In the genomic region with DNA sequence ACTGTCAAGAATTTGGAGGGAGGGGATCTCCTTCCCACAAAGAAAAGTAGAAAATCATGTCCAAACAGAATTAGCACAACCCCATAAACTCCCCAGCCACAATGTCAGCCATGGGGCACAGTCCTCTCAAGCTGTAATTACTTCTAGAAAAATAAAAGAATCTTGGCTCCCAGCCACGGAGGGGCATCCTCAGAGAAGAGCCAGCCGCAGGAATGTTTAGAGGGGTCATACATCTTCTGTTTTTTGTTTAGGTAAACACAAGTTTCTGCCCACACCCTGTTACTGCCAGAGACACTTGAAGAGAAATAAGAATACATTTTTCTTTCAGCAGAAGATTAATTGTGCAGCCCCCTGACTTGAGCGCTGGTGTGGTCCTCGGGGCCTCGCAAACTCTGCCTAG, we compare ENCODE assay signal across 15 mouse cellular contexts.
DNase-seq lines count a peak whose midpoint lies in the region; ATAC-seq lines count a peak whose summit lies in the region.
"Had no signal": no experiment of that assay in that cellular context is flagged by ENCODE, and none has a peak within 500 bp of the region (broad histone marks: within the 10 kb centered on the region; RNA-seq: fewer than 3 reads in every experiment).

No protein-coding gene starts in this region.

- no peak overlapping the region for H3K9ac ChIP-seq in forebrain, embryonic 15.5 days (replicated peaks)
- H3K9ac ChIP-seq in forebrain, embryonic 11.5 days (ENCODE audit: low read length), result no peak overlapping the region
- no peak overlapping the region for H3K9ac ChIP-seq in midbrain, embryonic 13.5 days (replicated peaks)
- no peak overlapping the region for H3K9ac ChIP-seq in midbrain, embryonic 16.5 days (ENCODE audit: low read depth, low read length)
- H3K9ac ChIP-seq in hindbrain, embryonic 15.5 days, result no peak overlapping the region
- H3K9ac ChIP-seq: heart, embryonic 12.5 days had no signal

- H3K36me3 ChIP-seq in forebrain, embryonic 15.5 days, result no peaks in the 10 kb centered on the region
- no peaks in the 10 kb centered on the region for H3K36me3 ChIP-seq in forebrain, embryonic 11.5 days (ENCODE audit: control insufficient read depth, insufficient read depth, low read length)
- H3K36me3 ChIP-seq in midbrain, embryonic 13.5 days, result no peaks in the 10 kb centered on the region
- H3K36me3 ChIP-seq in midbrain, embryonic 16.5 days (ENCODE audit: control insufficient read depth, insufficient read depth, low read length), result no peaks in the 10 kb centered on the region
- H3K36me3 ChIP-seq in hindbrain, embryonic 15.5 days, result no peaks in the 10 kb centered on the region
- H3K36me3 ChIP-seq: heart, embryonic 12.5 days had no signal

- H3K27me3 ChIP-seq in forebrain, embryonic 15.5 days, result no peaks in the 10 kb centered on the region
- H3K27me3 ChIP-seq in forebrain, embryonic 11.5 days (ENCODE audit: control insufficient read depth, insufficient read depth, low read length), result no peaks in the 10 kb centered on the region
- H3K27me3 ChIP-seq in midbrain, embryonic 13.5 days, result no peaks in the 10 kb centered on the region
- H3K27me3 ChIP-seq in midbrain, embryonic 16.5 days (ENCODE audit: control insufficient read depth, insufficient read depth, low read depth, low read length), result no peaks in the 10 kb centered on the region
- H3K27me3 ChIP-seq in hindbrain, embryonic 15.5 days, result no peaks in the 10 kb centered on the region
- H3K27me3 ChIP-seq: heart, embryonic 12.5 days; Patski had no signal

- H3K4me2 ChIP-seq in forebrain, embryonic 15.5 days (replicated peaks), result no peak overlapping the region
- H3K4me2 ChIP-seq in forebrain, embryonic 11.5 days (ENCODE audit: low read depth, low read length, severe bottlenecking), result no peak overlapping the region
- no peak overlapping the region for H3K4me2 ChIP-seq in midbrain, embryonic 13.5 days (replicated peaks)
- no peak overlapping the region for H3K4me2 ChIP-seq in midbrain, embryonic 16.5 days (ENCODE audit: low read length)
- no peak overlapping the region for H3K4me2 ChIP-seq in hindbrain, embryonic 15.5 days
- H3K4me2 ChIP-seq: heart, embryonic 12.5 days had no signal

- 0 out of 2 replicates have a peak overlapping the region, but pooled peaks have one; percentile 33 for H3K27ac ChIP-seq in forebrain, embryonic 15.5 days (replicated peaks)
- no peak overlapping the region for H3K27ac ChIP-seq in forebrain, embryonic 11.5 days (ENCODE audit: low read depth, low read length)
- peak overlapping the region; percentile 57; the same call in 1 of the 2 replicates for H3K27ac ChIP-seq in midbrain, embryonic 13.5 days
- no peak overlapping the region for H3K27ac ChIP-seq in midbrain, embryonic 16.5 days (ENCODE audit: low read length)
- peak overlapping the region; percentile 12; the same call in 1 of the 2 replicates for H3K27ac ChIP-seq in hindbrain, embryonic 15.5 days (replicated peaks)

- no peak for ATAC-seq in forebrain, embryonic 15.5 days (replicated peaks)
- no peak for ATAC-seq in forebrain, embryonic 11.5 days (replicated peaks; ENCODE audit: low FRiP score)
- no peak for ATAC-seq in midbrain, embryonic 13.5 days
- ATAC-seq in midbrain, embryonic 16.5 days, result no peak
- ATAC-seq in hindbrain, embryonic 15.5 days (ENCODE audit: low FRiP score, low read depth), result no peak
- ATAC-seq: Patski had no signal

- H3K4me3 ChIP-seq in forebrain, embryonic 15.5 days, result no peak overlapping the region
- no peak overlapping the region for H3K4me3 ChIP-seq in forebrain, embryonic 11.5 days (ENCODE audit: low read depth, low read length)
- no peak overlapping the region for H3K4me3 ChIP-seq in midbrain, embryonic 13.5 days (replicated peaks)
- no peak overlapping the region for H3K4me3 ChIP-seq in midbrain, embryonic 16.5 days (ENCODE audit: low read depth, low read length)
- H3K4me3 ChIP-seq in hindbrain, embryonic 15.5 days, result no peak overlapping the region
- H3K4me3 ChIP-seq: heart, embryonic 12.5 days had no signal

- no peaks in the 10 kb centered on the region for H3K9me3 ChIP-seq in forebrain, embryonic 15.5 days
- no peaks in the 10 kb centered on the region for H3K9me3 ChIP-seq in forebrain, embryonic 11.5 days (ENCODE audit: control insufficient read depth, low read length)
- no peaks in the 10 kb centered on the region for H3K9me3 ChIP-seq in midbrain, embryonic 13.5 days
- no peaks in the 10 kb centered on the region for H3K9me3 ChIP-seq in midbrain, embryonic 16.5 days (replicated peaks; ENCODE audit: control insufficient read depth, low read length, poor library complexity, severe bottlenecking)
- no peaks in the 10 kb centered on the region for H3K9me3 ChIP-seq in hindbrain, embryonic 15.5 days
- H3K9me3 ChIP-seq: heart, embryonic 12.5 days had no signal

- H3K4me1 ChIP-seq in forebrain, embryonic 15.5 days, result peaks cover 41% of the 10 kb centered on the region
- peaks cover 8% of the 10 kb centered on the region for H3K4me1 ChIP-seq in forebrain, embryonic 11.5 days (replicated peaks; ENCODE audit: control insufficient read depth, insufficient read depth, low read length)
- peaks cover 26% of the 10 kb centered on the region for H3K4me1 ChIP-seq in midbrain, embryonic 13.5 days (replicated peaks)
- H3K4me1 ChIP-seq in midbrain, embryonic 16.5 days (ENCODE audit: control insufficient read depth, insufficient read depth, low read length), result no peaks in the 10 kb centered on the region; the same call in 1 of the 2 replicates
- peaks cover 17% of the 10 kb centered on the region for H3K4me1 ChIP-seq in hindbrain, embryonic 15.5 days (replicated peaks)

- no peak for DNase-seq in forebrain, embryonic 11.5 days (ENCODE audit: low spot score)
- DNase-seq in layer of hippocampus, postnatal 36 days, result no peak
- DNase-seq in cerebellum, adult 11 months, result no peak
- DNase-seq: cerebellum, postnatal 36 days; gastrocnemius, postnatal 36 days; heart, postnatal 4 days; kidney, adult 8-10 months; lung, postnatal 4 days; thymus, postnatal 25 days had no signal

- 32% methylated on average over 5 of the region's 5 CpGs for WGBS in forebrain, embryonic 15.5 days
- 52% methylated on average over 5 of the region's 5 CpGs for WGBS in forebrain, embryonic 11.5 days
- 54% methylated on average over 5 of the region's 5 CpGs for WGBS in midbrain, embryonic 13.5 days
- 48% methylated on average over 5 of the region's 5 CpGs for WGBS in midbrain, embryonic 16.5 days
- 35% methylated on average over 5 of the region's 5 CpGs for WGBS in hindbrain, embryonic 15.5 days

Comparison
In these comparisons a context has a peak if more than half of its experiments do, and no peak if none do; other contexts are left out.
1. H3K27ac ChIP-seq: peak in forebrain, embryonic 15.5 days (single experiment), midbrain, embryonic 13.5 days (single experiment) and hindbrain, embryonic 15.5 days (single experiment); none in forebrain, embryonic 11.5 days (single experiment) and midbrain, embryonic 16.5 days (single experiment).